Mouse (Mus musculus): Measurements from ENCODE around the gene Gm8947. TPM values are rescaled to one million over a fixed set of nuclear protein-coding genes. Genes with fewer than 3 reads are reported as not detected.

The Gm8947 gene
- total RNA-seq, 2 experiments from 2014 or later, result not detected

DNA sequence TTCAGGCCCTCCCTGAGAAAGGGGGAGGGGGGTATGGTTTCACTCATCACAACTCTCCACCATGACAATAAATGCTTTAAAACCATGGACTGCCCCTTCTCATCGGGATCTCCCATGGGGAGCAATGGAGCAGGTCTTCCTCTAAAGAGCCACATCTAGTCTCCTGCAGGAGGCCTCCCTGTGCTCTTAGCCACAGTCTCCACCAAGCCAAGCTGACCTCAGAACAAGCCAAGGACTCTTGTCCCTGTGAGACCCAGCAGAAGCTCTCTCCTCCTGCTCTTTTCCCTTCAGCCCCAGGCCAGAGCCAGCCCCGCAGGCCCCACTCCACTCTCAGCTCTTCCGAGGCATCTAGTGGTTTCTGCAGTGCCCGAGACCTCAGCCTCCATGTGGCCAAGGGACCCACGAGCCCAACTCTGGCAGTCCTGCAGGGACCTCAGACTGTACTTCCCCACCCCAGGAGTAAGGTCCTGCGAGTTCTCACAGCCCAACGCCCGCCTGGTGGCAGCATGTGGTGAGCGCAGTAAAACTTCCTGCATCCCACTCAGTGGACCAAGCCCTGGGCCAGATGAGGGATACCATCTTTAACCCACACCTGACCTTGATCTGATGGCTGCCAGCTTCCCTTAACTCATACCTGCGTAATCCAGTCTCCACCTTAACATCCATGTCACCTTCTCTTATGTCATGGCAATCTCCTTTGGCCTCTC is 30.5 kb downstream of the Gm8947 start:
- no peak for DNase-seq (ENCODE audit: low spot score in 2 of 2)

DNA sequence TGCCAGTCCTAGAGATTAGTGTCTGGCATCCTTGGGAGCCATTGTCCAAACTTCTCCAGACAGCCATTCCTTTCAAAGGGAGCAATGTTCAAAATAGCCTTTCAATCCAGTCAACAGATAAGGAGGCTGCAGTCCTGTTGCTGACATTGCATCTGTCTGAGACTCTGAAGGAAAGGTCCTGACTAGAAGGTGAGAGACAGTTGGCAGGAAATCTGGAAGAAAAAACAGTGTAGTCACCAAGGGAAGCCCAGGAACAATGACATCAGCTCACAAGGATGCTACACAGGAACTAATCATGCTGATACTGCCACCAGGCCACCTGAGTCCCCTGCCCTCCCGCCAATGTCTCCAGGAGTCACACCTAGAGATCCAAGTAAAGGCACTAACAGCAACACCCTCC is 31.2 kb downstream of the Gm8947 start:
- no peak for DNase-seq (ENCODE audit: low spot score in 2 of 2)

DNA sequence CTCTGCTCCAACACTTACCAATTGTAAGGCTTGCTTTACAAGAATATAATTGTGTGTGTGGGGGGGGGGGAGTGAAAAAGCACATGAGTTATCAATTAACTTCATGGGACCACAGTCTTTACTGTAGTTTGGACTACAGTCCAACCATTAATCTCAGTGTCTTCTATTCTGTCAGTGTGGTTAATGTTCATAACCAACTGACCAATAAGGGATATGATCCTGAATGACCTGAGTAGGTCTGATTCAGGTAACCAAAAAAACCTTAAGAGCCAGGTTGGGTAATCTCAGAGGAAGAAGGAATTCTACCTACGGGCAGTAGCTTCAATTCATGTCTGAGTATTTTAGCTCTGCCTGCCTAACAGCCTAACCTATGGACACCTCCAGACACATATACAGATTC is 32.4 kb downstream of the Gm8947 start:
- no peak for DNase-seq (ENCODE audit: low spot score in 2 of 2)

DNA sequence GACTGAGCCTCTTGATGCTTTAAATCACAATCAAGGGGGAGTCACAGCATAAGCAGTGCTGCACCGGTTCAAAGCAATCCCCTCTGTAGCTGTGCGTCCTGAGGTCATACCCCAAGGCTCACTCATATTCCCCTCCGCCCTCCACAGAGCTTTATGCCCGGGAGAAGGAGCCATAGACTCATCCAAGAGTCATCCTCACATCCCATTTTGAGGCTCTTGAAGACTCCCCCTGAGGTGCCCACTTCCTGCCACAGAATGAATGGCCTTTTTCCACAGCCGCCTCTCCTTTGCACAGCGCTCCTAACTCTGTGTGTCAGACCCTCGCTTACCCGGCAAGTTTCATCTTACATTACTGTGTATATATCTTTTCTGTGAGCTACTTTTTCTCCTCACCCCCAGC is 35.3 kb downstream of the Gm8947 start:
- DNase-seq (ENCODE audit: low spot score in 2 of 2), result no peak

DNA sequence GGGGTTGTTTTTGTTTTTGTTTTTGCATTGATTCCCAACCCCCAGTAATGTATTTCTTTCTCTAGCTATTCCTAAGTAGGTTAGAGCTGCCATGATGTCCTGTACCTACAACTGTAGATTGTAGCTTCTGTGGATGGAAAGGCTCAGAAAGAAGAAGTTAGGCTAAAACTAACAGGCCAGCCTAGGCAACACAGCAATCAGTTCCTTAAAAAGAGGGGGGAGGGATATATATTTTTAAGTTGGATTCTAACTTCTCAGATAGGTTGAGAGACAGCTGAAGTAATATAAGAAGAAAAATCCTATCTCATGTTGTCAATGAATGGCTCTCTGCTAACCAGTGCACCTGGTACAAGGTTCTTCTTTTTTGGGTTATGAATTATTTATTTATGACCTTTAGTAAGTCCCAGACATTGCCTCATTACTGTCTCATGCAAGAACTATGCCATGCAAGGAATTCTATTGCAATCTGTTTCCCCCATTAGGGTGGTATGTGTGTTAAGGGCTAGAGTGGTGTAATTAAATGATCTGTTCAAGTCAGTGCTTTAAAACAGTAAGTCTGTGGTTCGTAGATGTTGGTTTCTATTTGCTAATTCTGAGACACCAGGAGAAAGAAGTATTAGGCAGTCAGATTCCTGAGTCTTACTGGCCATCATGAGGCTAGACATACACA is 36.3 kb downstream of the Gm8947 start:
- no peak for DNase-seq (ENCODE audit: low spot score in 2 of 2)

DNA sequence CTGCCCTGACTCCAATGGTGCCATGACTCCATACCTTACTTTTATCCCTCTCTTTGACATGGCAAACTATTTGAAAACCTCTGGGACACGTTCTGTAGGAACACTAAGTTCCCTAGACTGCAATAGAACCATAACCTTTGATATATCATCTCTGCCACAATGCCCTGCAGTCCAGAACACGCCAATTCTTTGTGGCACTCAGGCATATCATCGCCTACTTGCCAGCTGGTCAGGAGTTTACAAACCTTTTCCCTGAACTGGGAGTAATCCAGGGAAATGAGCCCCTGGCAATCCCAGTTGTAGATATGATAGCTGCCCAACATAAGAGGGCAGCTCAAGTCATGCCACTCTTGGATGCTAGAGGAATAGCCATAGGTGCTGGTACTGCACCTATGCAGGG is 40.2 kb downstream of the Gm8947 start:
- DNase-seq (ENCODE audit: low spot score in 2 of 2), result no peak

DNA sequence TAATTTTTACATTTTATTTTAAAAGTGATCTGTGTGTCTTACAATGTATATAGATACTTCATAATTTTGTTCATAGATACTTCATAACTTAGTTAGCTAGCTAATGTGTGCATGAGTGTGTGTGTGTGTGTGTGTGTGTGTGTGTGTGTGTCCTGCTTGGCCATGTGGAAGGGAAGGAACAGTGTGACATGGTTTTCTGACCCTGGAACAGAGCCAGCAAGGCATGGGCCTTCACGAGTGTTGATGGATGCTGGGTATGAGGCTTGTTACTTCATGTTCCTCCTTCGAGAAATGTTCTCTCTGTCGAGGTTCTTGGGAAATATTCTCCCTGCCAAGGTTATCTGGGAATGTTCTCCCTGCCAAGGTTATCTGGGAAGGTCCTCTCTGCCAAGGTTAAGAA is 41.6 kb downstream of the Gm8947 start:
- no peak for DNase-seq (ENCODE audit: low spot score in 2 of 2)

DNA sequence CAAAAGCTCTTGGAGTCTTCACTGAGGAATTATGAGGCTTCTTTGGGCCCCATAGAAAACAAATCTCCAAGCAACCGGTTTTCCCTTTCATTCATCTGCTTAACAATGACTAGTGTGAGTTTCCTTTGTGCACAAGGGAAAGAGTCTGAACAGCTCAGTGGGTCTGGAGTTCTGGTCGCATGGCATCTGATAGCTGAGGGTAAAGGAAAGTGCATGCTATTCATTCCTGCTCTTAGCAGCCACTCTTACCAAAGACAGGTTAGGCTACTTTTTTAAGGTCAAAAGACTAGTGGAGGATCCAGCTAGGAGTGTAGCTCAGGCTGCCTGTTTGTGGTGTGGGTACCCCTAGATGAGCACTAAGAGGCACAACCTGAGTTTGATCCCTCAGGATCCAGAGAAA is 43.4 kb downstream of the Gm8947 start:
- DNase-seq (ENCODE audit: low spot score in 2 of 2), result no peak

DNA sequence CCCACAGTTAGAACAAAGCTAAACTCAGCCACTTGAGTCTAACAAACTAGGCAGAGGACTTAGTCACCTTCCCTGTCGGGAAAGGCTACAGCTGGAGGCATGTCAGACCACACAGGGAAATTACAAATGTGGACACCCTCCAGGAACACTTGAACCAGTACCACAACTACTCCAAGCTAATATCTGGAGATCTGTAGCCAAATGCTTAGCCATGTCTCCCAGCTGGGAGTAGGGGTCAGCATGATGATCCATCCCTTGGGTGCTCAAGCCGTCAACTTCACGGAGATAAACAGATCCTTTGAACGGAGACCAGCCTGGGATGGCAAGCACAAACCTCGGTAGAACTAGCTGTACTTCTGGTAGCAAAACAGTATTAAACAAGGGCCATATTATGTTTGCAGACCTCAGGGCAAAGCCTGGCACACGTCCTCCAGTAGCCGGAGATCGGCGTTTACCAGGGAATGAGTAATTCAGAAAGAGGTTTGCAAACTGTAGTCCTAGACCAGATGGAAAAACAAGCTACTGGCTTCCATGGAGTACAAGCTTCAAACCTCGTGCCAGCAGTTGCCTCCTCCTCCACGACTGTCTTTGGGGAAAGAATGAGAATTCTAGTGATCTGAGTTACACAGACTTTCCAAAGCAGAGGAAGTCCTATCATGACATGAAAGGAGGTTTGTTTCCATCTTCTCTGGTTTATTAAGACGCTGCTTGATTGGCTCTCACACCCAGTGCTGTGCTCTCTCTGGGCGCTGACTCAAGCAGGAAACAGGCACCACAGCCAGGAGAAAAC is 44.2 kb downstream of the Gm8947 start:
- peak; percentile 34 to 71 for DNase-seq (ENCODE audit: low spot score in 2 of 2)

DNA sequence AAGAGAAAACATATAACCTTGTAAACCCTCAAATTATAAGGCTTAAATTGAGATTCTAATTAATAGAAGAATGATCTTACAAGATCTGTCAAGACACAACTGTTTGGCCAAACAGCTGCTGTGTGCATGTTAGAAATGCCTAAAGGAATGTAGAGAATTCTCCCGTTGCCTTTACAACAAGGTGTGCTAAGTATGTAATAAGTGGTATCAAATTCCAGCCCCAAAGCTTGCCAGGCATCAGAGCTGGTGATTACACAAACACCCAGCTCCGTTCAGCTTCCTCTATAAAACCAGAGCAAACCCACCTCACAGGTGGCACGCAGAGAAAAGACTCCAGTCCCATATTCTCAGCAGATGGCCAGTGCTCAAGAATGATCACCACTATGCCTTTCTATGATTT is 45.6 kb downstream of the Gm8947 start:
- DNase-seq (ENCODE audit: low spot score in 2 of 2), result no peak

DNA sequence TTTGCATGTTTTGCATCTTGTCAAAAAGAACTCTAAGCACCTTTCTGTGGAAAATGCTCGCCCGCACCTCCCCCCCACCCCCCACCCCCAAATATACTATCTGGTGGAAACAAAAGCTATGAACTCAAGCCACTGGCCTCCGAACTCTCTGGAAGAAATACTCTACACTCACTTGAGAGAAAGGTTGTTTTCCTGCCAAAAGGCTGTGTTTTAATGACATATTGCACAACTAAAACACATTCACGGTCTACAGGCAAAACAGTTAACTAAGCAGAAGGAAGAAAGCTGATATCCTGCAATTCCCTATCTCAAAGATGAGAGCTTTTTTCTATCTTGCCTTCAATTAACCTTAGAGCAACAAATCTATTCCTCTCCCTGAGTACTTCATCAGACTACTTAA is 51.2 kb downstream of the Gm8947 start:
- no peak for DNase-seq (ENCODE audit: low spot score in 2 of 2)

Other genes starting within 250 kb of the Gm8947 start
- 1 to 10 TPM; 5.8 to 5.9 TPM for gene Hmcn1, start 198.9 kb upstream of the Gm8947 start, total RNA-seq (2021)
- gene Gm47985, start 9.8 kb upstream of the Gm8947 start, total RNA-seq (2021), result not detected
- gene Gm47995, start 6.1 kb downstream of the Gm8947 start, total RNA-seq (2021), result not detected
- gene 3110040M04Rik, start 11.7 kb downstream of the Gm8947 start, total RNA-seq (2021), result not detected
- gene Gm47996, start 17.8 kb downstream of the Gm8947 start, total RNA-seq (2021), result not detected
- 100 to 1,000 TPM in 1 of 2 experiments, 10 to 100 TPM in 1; 98.2 to 101 TPM for gene Ivns1abp, start 152.1 kb downstream of the Gm8947 start, total RNA-seq (2021)
- gene Swt1, start 236.1 kb downstream of the Gm8947 start, total RNA-seq (2021), result 10 to 100 TPM; 10.8 to 11.0 TPM
- 10 to 100 TPM; 27.1 to 29.2 TPM for gene Trmt1l, start 236.2 kb downstream of the Gm8947 start, total RNA-seq (2021)